Mouse (Mus musculus) bone marrow, adult 2 months (tissue): ENCODE measurements around the gene 4930430F08Rik.

Experiments
- CTCF ChIP-seq: fragments of 200-500 bp; IDR thresholded peaks from 2 replicates; pipeline ENCODE4 v1.5.1; 2011; ENCODE audit warnings: low read length, control low read depth; ENCODE audit not compliant: control insufficient read depth, insufficient read depth
- POLR2A ChIP-seq: fragments of 200-500 bp; IDR thresholded peaks from 2 replicates; pipeline ENCODE4 v1.6.1; 2011; ENCODE audit warnings: low read depth, mild to moderate bottlenecking, control low read depth, low read length, borderline replicate concordance; ENCODE audit not compliant: control insufficient read depth

DNA sequence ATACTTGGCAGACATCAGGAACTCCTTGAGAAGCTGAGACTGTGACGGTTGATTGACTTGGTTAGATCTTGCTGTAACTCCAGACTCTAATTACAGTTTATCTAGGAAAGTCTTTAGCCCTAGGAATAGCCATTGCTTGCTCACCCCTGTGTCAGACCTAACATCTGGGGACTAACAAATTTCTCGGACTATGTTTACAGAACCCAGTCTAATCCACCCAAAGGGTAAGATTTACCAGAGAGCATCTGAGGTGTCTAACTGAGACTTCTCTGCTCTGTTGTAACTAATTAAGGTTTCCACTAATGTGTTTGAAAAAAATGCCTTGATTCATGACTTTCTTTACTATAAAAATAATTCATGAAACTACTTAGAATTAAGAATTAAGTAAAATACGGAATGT, 32.3 kb upstream of the 4930430F08Rik start:
- TF ChIP-seq CTCF (no peak), POLR2A (no peak)
